Comparison of ENCODE assay signal across 23 mouse cellular contexts in the genomic region with DNA sequence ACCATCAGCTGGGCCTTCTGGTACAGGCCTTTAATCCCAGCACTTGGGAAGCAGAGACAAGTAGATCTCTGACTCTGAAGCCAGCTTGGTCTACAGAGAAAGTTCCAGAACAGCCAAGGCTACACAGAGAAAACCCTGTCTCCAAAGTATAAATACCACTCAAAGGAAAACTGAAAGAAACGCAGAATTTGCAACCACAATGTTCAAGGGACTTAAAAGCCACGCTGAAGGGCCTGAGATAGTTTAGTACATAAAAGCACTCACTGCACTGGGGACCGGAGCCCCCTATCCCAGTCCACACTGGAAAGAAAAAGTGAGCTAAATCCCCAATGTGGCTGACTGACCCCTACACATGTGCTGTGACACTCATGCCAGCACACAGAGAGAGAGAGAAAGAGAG. TPM values are rescaled to one million over a fixed set of nuclear protein-coding genes. Genes with fewer than 3 reads are reported as not detected.
DNase-seq lines count a peak whose midpoint lies in the region; ATAC-seq lines count a peak whose summit lies in the region.
"Had no signal": no experiment of that assay in that cellular context is flagged by ENCODE, and none has a peak within 500 bp of the region (broad histone marks: within the 10 kb centered on the region; RNA-seq: fewer than 3 reads in every experiment).

No protein-coding gene starts in this region.

- H3K9me3 ChIP-seq in heart, embryonic 16.5 days (replicated peaks; ENCODE audit: control insufficient read depth, low read length) = no peaks in the 10 kb centered on the region
- H3K9me3 ChIP-seq: embryonic facial prominence, embryonic 15.5 days; forebrain, embryonic 10.5 days; forebrain, embryonic 15.5 days; heart, embryonic 13.5 days; hindbrain, embryonic 10.5 days had no signal

- H3K27me3 ChIP-seq in heart, embryonic 16.5 days (ENCODE audit: control insufficient read depth, insufficient read depth, low read length) = no peaks in the 10 kb centered on the region
- H3K27me3 ChIP-seq: embryonic facial prominence, embryonic 15.5 days; heart, embryonic 13.5 days; Patski had no signal

- H3K9ac ChIP-seq in heart, embryonic 16.5 days (ENCODE audit: low read length) = no peak overlapping the region
- H3K9ac ChIP-seq: embryonic facial prominence, embryonic 15.5 days; forebrain, embryonic 15.5 days; heart, embryonic 13.5 days; hindbrain, embryonic 14.5 days had no signal

- H3K4me2 ChIP-seq in heart, embryonic 16.5 days (ENCODE audit: low read depth, low read length) = no peak overlapping the region; the same call in 1 of the 2 replicates
- H3K4me2 ChIP-seq: embryonic facial prominence, embryonic 15.5 days; forebrain, embryonic 15.5 days; heart, embryonic 13.5 days; hindbrain, embryonic 14.5 days had no signal

- no peak overlapping the region; the same call in 1 of the 2 replicates for H3K4me3 ChIP-seq in heart, embryonic 16.5 days (ENCODE audit: low read length)
- H3K4me3 ChIP-seq: embryonic facial prominence, embryonic 15.5 days; erythroblast, embryonic 14.5 days; forebrain, embryonic 10.5 days; forebrain, embryonic 15.5 days; heart, adult 2 months; heart, embryonic 13.5 days; hindbrain, embryonic 10.5 days had no signal

- WGBS in heart, embryonic 16.5 days = 75% methylated on average over 3 of the region's 3 CpGs

- H3K36me3 ChIP-seq in heart, embryonic 16.5 days (ENCODE audit: control insufficient read depth, insufficient read depth) = no peaks in the 10 kb centered on the region
- H3K36me3 ChIP-seq: embryonic facial prominence, embryonic 15.5 days; forebrain, embryonic 10.5 days; forebrain, embryonic 15.5 days; heart, embryonic 13.5 days; hindbrain, embryonic 10.5 days had no signal

- peaks cover 25% of the 10 kb centered on the region for H3K4me1 ChIP-seq in heart, embryonic 16.5 days (ENCODE audit: control insufficient read depth, insufficient read depth, low read length)

- intact Hi-C loops in gastrocnemius, postnatal 36 days (cut with DNase I) = no loop called here

- no peak for DNase-seq in heart, adult 8-10 months (ENCODE audit: low spot score)
- DNase-seq in thymus, postnatal 4 days = peak; percentile 22
- no peak for DNase-seq in thymus, adult 18-20 months
- peak; percentile 8 for DNase-seq in T-cell, adult 2 months (ENCODE audit: low spot score)
- no peak for DNase-seq in gastrocnemius, postnatal 36 days
- DNase-seq in lung, postnatal 14 days = no peak
- no peak for DNase-seq in neural tube, embryonic 10.5 days (ENCODE audit: extremely low spot score, low spot score)
- DNase-seq: adrenal gland, adult 2 months; adrenal gland, postnatal 25 days; cerebellum, adult 8-10 months; cerebellum, postnatal 14 days; embryo, embryonic 11 days; heart, adult 2 months had no signal

- H3K27ac ChIP-seq in heart, embryonic 16.5 days (ENCODE audit: low read length) = peak overlapping the region; percentile 49; the same call in 1 of the 2 replicates
- H3K27ac ChIP-seq: embryonic facial prominence, embryonic 15.5 days; forebrain, embryonic 10.5 days; forebrain, embryonic 15.5 days; heart, adult 2 months; heart, embryonic 13.5 days; hindbrain, embryonic 10.5 days; hindbrain, embryonic 14.5 days had no signal

- no peak for ATAC-seq in heart, embryonic 16.5 days (replicated peaks; ENCODE audit: extremely low read depth, insufficient read depth, low FRiP score)
- ATAC-seq: forebrain, embryonic 15.5 days; intestine, postnatal 0 days; Patski had no signal

RNA-seq across cellular contexts. Expression of a gene that starts 4.6 kb away (rescaled TPM):
- polyA plus RNA-seq in heart, embryonic 16.5 days (2015; fragmentation: Nextera tagmentation; extraction: Ambion mirVana) = 39.4 and 49.4 TPM in 2 replicates
- total RNA-seq in heart, adult 8-10 months (2022) = 10 to 100 TPM; 19.4 to 28.1 (median 21.2) TPM
- 1 to 10 TPM; 7.9 to 9.6 TPM for total RNA-seq in gastrocnemius, postnatal 36 days (2021)

Comparison
In these comparisons a context has a peak if more than half of its experiments do, and no peak if none do; other contexts are left out.
1. DNase-seq: peak in thymus, postnatal 4 days (single experiment) and T-cell, adult 2 months (single experiment); none in heart, adult 8-10 months (single experiment), thymus, adult 18-20 months (0 of 2), gastrocnemius, postnatal 36 days (0 of 2), lung, postnatal 14 days (single experiment) and neural tube, embryonic 10.5 days (single experiment).